Mouse (Mus musculus) cortical plate, adult 2 months (tissue): ENCODE measurements at regions not wholly inside any gene's neighbourhood (a gene's known extent, or its start where the extent isn't known, plus 50 kb on each side); places are given as distances from the start of the nearest gene placed in this dataset.

Experiments used
- CTCF ChIP-seq: fragments of 200-500 bp; IDR thresholded peaks from 2 replicates; pipeline ENCODE4 v1.5.1; 2011; ENCODE audit warnings: mild to moderate bottlenecking, control low read depth, low read length; ENCODE audit not compliant: insufficient read depth; ENCODE audit errors: extremely low read depth
- POLR2A ChIP-seq: fragments of 200-500 bp; IDR thresholded peaks from 2 replicates; pipeline ENCODE4 v1.6.1; 2011; ENCODE audit warnings: mild to moderate bottlenecking, low read length, control low read depth; ENCODE audit not compliant: insufficient read depth; ENCODE audit errors: extremely low read depth

DNA sequence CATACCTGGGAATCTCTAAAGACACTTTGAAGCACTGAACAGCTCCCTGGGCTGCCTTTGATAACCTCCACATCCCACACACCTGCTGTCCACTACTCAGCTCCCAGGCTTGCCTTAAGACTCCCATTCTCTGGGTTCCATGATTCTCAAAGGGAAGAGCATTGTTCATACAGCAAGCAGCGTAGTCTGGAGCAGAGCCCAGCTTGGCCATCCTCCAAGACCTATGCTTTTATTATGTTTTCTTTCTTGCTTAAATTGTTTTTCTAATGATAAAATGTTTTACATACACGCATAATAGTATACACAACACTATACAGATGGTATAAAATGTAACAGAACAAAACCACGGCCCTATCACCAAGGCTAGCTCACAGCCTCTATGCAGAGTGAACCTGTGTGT is 257.0 kb downstream of the Clic5 start:
- TF ChIP-seq CTCF, result no peak
- TF ChIP-seq POLR2A, result no peak
